Mouse (Mus musculus) brain, adult 2 months (tissue): ENCODE measurements around the gene Zfand3.

ENCODE experiments used
- DNase-seq: peaks from one replicate; pipeline ENCODE4 v3.0.0; 2011; ENCODE audit warnings: low read depth, low spot score

The Zfand3 gene

DNA sequence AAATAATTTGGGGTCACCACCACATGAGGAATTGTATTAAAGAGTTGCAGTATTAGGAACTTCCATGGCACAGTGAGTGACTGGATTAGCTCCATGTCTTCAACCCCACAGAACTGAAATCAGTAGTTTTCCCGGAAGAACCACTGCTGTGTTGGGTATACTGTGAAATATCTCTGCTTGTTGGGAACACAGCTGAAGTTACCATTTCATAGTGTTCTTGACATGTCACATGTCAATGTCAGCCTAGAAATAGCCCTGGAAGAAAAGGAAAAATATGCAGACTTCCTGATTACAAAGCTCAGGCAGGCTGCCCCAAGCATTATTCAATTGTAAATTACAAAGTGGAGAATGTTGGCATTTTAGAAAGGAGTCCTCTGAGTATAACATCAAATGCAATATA, 143.4 kb downstream of the Zfand3 start:
- DNase-seq = no peak

- DNase-seq = no peak
Observed at GRCm38 (mm10) chr17:30148320-30148719, 143.8 kb downstream of the Zfand3 start.

- DNase-seq = no peak
Observed at GRCm38 (mm10) chr17:30149911-30150310, 145.4 kb downstream of the Zfand3 start.

DNA sequence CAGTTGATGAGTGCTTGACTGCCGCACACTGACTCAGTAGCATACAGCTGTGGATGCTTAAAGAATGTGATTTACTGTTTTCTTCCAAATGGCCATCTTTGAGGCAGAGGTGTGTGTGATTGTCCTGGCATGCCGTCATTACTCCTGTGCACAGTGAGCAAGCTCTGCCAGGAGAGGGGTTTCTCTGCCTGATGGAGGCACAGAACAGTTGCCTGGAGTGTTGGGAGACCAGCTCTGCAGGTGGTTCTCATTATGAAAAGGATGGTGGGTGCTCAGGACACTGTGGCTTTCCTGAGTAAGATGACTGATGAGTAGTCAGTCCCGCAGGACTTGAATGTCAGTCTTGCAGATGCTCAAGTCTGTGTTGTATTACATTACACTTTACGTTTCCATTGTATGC, 149.6 kb downstream of the Zfand3 start:
- DNase-seq = no peak

DNA sequence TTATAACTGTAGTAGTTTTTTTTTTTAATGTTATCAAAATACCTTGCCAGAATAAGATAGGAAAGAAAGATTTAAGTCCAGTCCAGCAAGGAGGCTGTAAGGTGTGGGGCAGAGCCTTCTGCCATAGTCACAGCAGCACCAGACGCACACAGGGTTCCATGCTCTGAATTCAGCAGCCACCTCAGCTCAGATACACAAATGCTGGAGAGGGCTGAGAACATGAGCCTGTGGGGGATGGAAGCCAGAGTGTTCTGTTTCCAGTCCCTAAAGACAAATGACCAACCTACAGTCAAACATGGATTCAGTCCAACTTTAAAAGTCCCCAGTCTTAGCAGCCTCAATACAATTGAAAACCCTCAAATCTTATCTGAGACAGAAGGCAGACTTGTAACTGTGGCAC, 150.3 kb downstream of the Zfand3 start:
- no peak for DNase-seq

DNA sequence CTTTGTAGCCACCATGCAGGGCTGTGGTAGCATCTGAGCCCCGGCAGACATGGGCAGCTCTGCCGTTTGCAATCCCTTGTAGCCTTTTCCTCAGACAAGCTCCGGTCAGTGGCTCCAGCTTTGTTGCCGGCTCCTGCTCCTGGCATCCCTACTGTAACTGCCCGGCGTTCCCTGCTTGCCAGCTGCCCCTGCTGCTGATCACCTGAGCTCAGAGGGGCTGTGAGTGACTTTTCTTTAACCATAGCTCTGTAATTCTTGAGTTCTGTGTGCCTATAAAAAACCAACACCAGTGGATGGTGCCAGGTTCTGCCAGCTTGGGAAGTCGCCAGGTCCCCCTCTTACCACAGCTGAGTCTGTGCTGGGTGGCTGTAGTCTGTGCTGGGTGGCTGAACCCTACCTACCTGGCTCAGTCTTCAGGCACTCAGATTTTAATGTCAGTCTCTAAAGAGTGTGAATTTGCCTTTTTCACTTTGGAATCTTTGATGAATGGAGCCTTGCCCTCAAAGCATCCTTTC, 150.9 kb downstream of the Zfand3 start:
- peak; percentile 40 for DNase-seq

GRCm38 (mm10) chr17:30158419-30159108, 154.0 kb downstream of the Zfand3 start:
- no peak for DNase-seq

- no peak for DNase-seq
Observed at GRCm38 (mm10) chr17:30159341-30159740, 154.8 kb downstream of the Zfand3 start.

GRCm38 (mm10) chr17:30160823-30161432, 156.4 kb downstream of the Zfand3 start:
- DNase-seq = no peak

- DNase-seq = no peak
Observed at GRCm38 (mm10) chr17:30162983-30163382, 158.4 kb downstream of the Zfand3 start.

GRCm38 (mm10) chr17:30163793-30164192, 159.3 kb downstream of the Zfand3 start:
- no peak for DNase-seq

GRCm38 (mm10) chr17:30164818-30165217, 160.3 kb downstream of the Zfand3 start:
- peak; percentile 81 for DNase-seq

- peak; percentile 84 for DNase-seq
Observed at GRCm38 (mm10) chr17:30177435-30177834, 172.9 kb downstream of the Zfand3 start.

DNA sequence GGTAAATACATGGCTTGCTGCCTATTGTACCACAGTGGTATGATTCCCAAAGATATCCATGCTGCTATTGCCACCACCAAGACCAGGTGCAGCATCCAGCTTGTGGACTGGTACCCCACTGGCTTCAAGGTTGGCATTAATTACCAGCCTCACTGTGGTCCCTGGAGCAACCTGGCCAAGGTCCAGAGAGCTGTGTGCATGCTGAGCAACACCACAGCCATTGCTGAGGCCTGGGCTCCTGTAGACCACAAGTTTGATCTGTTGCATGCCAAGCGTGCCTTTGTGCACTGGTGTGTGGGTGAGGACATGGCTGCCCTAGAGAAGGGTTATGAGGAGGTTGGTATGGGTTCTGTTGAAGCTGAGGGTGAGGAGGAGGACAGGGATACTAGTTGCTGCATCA, 173.9 kb downstream of the Zfand3 start:
- peak; percentile 59 for DNase-seq

DNA sequence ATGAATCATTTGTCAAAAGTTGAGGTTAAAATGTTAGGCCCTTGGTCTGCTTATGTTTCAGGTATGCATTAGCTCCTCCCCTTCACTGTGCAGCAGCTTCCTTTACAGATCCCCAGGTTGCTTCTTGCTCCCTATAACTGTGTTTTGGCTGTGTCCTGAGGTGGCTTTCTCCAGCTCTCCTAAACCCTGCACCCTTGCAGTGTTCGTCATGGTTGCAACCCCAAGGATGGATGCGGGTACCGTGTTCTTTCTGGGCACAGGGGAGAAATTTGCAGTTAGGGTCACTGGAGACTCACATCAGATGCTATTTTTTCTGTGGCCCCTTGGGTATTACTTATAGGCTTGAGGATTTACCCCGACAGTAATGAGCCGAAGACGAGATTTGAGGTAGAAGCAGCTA, 175.7 kb downstream of the Zfand3 start:
- DNase-seq = no peak

GRCm38 (mm10) chr17:30181554-30181953, 177.0 kb downstream of the Zfand3 start:
- DNase-seq = no peak

GRCm38 (mm10) chr17:30182063-30182462, 177.5 kb downstream of the Zfand3 start:
- no peak for DNase-seq

- DNase-seq = peak; percentile 88
Observed at GRCm38 (mm10) chr17:30183561-30183960, 179.0 kb downstream of the Zfand3 start.

DNA sequence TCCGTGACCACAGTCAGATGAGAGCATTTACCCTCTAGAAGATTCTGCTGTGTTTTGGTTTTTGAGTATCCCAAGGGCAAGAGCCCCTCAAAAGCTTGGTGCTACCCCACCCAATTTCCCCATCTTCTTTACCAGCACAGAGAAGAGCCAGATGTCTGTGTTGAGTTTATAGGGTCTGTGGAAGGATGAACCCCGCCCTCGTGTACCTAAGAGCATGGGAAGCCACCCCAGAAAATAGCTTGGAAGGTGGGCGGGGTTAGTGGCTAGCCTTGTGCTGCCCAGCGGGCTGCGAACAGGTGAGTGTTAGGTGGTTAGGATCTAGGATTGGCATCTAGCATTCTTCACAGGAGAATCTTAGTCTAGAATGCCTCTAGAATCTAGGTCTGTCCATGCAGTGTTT, 182.6 kb downstream of the Zfand3 start:
- no peak for DNase-seq

DNA sequence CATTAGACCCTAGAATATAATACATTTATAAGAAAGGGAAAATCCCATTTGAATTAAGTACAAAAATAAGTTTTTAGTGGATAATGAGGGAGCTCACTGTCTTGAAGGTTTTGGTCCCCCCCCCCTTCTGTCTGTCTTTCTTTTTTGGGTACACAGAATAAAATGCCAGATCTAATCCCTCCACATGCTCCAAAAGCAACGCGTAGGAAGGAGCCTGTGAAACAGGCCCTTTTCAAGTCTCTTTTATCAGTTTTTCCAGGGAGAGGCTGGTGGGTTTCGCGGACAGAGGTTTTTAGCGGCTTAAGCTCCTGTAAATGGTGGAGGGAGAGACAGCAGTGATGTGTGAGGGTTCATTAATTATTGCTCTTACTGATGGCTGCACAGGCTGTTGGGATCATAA, 183.0 kb downstream of the Zfand3 start:
- DNase-seq = peak; percentile 60

DNA sequence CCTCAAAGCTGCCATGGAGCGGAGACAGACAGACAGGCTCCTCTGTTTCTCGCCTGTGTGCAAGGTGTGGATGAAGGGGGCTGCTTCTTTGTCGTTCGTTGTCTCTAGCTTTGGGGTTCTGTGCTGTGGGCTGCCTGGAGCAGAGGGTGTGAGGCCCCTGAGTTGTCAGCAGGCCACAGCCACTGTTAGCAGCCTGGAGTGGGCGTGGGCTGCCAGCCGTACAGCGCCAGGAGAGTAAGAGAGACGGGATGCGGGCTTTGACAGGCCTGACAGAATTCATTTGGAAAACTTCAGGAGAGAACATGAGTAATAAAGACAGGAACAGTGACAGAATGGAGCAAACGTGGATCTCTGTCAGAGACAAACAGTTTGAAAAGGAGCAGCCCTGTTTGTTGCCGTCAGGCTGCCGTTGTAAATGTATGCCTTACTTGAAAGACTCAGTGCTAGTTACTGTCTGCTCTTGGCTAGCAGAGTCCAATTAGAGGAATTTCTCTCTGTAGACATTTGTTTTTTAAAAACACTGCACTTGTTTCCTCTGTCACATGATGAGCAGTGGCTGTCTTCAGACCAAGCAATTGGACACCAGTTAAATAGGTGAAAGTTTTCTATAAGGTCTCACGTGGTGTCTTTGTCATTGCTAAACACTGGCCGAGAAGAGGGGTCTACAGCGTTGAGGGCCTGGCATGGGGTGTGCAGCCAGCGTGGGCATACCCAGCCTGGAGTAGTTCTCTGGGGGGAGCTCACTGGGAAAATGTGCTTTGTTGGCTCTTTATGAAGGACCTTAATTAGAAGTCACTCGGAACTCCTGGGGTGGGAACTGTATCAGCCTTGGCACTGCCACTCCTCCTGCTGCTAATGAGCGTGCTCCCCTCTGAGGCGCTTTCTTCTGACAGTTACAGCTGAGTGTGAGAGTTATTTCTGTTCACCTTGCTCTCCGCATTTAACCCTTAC, 183.8 kb downstream of the Zfand3 start:
- peak; percentile 74 for DNase-seq

- DNase-seq = no peak
Observed at GRCm38 (mm10) chr17:30191097-30191640, 186.6 kb downstream of the Zfand3 start.
